Mouse (Mus musculus): ENCODE measurements at regions not wholly inside any gene's neighbourhood (a gene's known extent, or its start where the extent isn't known, plus 50 kb on each side); places are given as distances from the start of the nearest gene placed in this dataset.

DNA sequence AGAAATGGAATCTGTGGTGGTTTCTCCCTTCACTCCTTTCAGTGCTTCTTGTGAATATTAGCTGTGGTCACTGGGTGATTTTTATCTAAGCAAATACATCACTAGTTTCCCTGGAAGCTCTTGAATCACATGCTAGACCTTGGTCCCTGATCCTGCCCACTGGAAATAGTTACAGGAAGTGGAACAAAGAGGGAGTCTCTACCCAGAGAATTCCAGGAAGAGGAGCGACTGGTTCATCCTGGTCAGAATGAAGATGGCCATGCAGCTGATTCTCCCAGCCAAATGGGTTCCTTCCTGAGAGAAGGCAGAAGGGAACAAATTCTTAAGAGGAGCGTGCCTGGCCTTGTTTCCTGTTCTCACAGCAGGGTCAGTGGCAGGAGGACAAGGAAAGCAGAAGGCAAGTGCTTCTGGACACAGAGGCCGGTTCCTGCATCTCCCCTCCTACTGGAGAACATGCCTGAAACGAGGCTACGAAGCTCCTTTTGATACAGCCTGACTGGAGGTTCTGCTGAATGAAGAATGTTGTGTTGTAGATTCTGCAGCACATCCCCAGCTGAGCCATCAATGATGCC lies 264.8 kb upstream of the Sdk2 start:
- DNase-seq, result no peak
- 34% methylated on average over 5 of the region's 5 CpGs for WGBS
- H3K4me1 ChIP-seq (ENCODE audit: control insufficient read depth, insufficient read depth, low read length), result peaks cover 2% of the 10 kb centered on the region; the same call in 1 of the 2 replicates

DNA sequence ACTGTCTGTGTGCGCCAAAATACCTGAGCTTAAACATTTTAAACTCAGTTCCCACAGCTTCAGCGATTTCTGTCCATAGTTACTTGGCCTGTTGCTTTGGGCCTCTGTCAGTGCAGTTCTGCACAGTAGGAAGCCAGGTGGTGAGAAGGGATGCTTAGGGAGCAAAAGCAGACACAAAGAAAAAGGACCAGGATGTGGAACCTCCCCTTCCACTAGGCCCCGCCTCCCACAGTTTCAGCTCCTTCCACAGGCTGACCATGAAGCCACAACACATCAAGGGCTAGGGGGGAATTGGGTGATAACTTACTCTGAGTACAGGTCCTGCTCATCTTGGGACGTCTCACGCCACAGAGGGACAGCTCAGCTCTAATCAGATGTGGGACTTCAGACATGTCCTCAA lies 263.5 kb upstream of the Sdk2 start:
- Histone ChIP-seq H3K4me3 (replicated peaks; ENCODE audit: extremely low read depth, low read depth, low read length) (no peak overlapping the region), H3K4me1 (ENCODE audit: control insufficient read depth, insufficient read depth, low read length) (no peaks in the 10 kb centered on the region; the same call in 1 of the 2 replicates)
- DNase-seq, result no peak
- 91% methylated on average over 5 of the region's 5 CpGs for WGBS
- TF ChIP-seq CTCF (IDR thresholded peaks at IDR 0.05; ENCODE audit: insufficient read depth, low read length), result no peak
- no peak for TF ChIP-seq POLR2A (IDR thresholded peaks at IDR 0.05; ENCODE audit: borderline replicate concordance, extremely low read depth, low read depth, low read length)

More for the DNA sequence above, 264.8 kb upstream of the Sdk2 start:
- TF ChIP-seq CTCF (IDR thresholded peaks at IDR 0.05; ENCODE audit: insufficient read depth, low read length), result no peak
- no peak for TF ChIP-seq POLR2A (IDR thresholded peaks at IDR 0.05; ENCODE audit: borderline replicate concordance, extremely low read depth, low read depth, low read length)
- H3K4me3 ChIP-seq (replicated peaks; ENCODE audit: extremely low read depth, low read depth, low read length), result no peak overlapping the region

DNA sequence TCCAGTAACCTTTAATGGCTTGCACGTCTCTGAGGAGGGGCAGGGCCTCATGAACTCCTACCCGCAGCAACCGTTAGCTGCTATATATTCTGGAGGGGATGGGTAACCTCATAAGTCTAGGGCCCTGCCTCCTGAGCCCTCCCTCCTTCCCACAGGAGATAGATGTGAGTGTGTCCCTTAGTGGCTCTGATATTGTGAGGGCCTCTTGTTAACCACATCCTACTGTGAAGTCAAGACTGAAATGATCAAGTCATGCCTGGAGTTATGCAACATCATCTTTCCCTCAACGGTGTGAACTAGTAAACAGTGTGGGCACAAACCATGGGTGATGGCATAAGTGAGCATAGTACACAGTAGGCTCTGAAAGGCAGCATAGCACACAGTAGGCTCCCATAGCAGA lies 255.8 kb upstream of the Sdk2 start:
- Histone ChIP-seq H3K4me3 (replicated peaks; ENCODE audit: extremely low read depth, low read depth, low read length) (no peak overlapping the region), H3K4me1 (ENCODE audit: control insufficient read depth, insufficient read depth, low read length) (no peaks in the 10 kb centered on the region)
- DNase-seq, result no peak
- WGBS, result 81% methylated on average over 4 of the region's 4 CpGs
- no peak for TF ChIP-seq POLR2A (IDR thresholded peaks at IDR 0.05; ENCODE audit: borderline replicate concordance, extremely low read depth, low read depth, low read length)

DNA sequence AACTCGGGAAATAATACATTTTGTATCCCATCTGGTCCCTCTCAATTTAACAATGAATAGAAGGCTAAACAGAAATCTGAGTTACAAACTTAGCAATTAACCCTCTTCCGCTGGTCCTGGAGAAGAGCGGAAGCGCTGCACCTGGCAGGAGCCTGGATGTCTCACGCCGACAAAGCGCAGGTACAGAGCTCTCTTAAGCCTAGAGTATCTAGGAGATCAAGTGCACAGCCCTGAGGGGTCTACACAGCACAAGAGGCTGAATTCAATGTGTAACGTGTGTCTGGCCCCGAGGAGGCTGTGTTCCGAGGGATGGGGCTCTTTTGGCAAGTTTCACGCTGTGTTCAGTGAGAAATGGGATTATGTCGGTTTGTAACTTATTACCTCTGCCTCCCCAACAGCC lies 255.1 kb upstream of the Sdk2 start:
- Histone ChIP-seq H3K4me1 (ENCODE audit: control insufficient read depth, insufficient read depth, low read length) (no peaks in the 10 kb centered on the region), H3K4me3 (replicated peaks; ENCODE audit: extremely low read depth, low read depth, low read length) (no peak overlapping the region)
- TF ChIP-seq CTCF (IDR thresholded peaks at IDR 0.05; ENCODE audit: insufficient read depth, low read length) (no peak), POLR2A (IDR thresholded peaks at IDR 0.05; ENCODE audit: borderline replicate concordance, extremely low read depth, low read depth, low read length) (no peak)
- 78% methylated on average over 12 of the region's 12 CpGs for WGBS
- no peak for DNase-seq

DNA sequence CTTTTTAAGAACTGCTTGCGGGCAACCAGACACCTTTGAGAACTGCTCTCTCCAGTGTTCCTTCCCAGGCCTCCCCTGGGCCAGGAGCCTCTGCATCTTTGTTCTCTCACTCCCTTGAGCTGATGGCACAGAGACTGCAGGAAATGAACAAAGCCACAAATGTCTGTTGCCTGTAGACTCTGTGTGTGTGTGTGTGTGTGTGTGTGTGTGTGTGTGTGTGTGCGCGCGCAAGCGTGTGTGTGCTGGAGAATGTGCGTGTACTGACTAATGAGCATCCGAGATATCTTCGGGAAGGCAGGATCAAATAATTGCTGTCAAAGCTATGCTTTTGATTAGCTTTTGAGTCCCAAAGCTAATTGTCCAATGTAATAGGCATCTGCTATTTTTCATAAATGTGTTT lies 254.7 kb upstream of the Sdk2 start:
- TF ChIP-seq CTCF (IDR thresholded peaks at IDR 0.05; ENCODE audit: insufficient read depth, low read length) (no peak), POLR2A (IDR thresholded peaks at IDR 0.05; ENCODE audit: borderline replicate concordance, extremely low read depth, low read depth, low read length) (no peak)
- DNase-seq, result no peak
- Histone ChIP-seq H3K4me1 (ENCODE audit: control insufficient read depth, insufficient read depth, low read length) (no peaks in the 10 kb centered on the region), H3K4me3 (replicated peaks; ENCODE audit: extremely low read depth, low read depth, low read length) (no peak overlapping the region)
- WGBS, result 84% methylated on average over 8 of the region's 8 CpGs

DNA sequence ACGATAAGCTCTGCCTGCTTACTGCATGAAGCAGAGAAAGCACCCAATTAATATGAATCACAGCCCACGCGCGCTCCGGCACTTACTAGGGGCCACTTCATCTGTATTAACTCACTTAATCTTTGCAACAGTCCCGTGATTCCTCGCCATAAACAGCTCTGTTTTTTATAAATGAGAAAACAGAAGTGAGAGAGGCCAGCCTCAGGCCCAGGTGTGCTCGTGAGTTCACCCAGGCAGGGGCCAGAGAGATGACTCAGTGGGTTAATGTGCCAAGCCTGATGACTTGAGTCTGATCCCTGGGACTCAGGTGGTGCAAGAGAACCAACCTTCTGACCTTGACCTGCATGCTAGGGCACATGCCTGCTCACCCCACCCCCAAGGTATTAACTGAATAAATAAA lies 248.4 kb upstream of the Sdk2 start:
- DNase-seq, result no peak
- Histone ChIP-seq H3K4me3 (replicated peaks; ENCODE audit: extremely low read depth, low read depth, low read length) (no peak overlapping the region), H3K4me1 (ENCODE audit: control insufficient read depth, insufficient read depth, low read length) (no peaks in the 10 kb centered on the region)
- TF ChIP-seq CTCF (IDR thresholded peaks at IDR 0.05; ENCODE audit: insufficient read depth, low read length) (no peak), POLR2A (IDR thresholded peaks at IDR 0.05; ENCODE audit: borderline replicate concordance, extremely low read depth, low read depth, low read length) (no peak)
- WGBS, result 76% methylated on average over 8 of the region's 8 CpGs

DNA sequence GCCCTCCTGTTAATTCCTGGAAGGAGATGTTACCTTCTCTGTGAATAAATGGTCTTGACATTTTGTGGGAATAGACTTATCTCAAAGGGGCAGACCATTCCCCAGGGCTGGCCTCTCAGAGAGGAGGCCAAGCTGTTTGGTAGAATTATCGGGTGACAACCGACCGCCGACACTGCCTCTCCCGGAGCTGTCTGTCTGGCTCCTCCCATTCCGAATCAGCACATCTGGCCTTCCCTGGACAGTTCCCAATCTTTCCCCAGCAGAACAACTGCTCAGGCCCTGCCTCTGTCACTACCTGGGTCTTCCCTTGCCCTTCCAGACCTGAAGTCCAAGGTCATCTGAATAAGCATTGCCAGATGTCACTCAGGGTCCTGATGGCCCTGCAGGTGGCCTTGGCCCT lies 246.8 kb upstream of the Sdk2 start:
- Histone ChIP-seq H3K4me1 (ENCODE audit: control insufficient read depth, insufficient read depth, low read length) (no peaks in the 10 kb centered on the region), H3K4me3 (replicated peaks; ENCODE audit: extremely low read depth, low read depth, low read length) (no peak overlapping the region)
- no peak for DNase-seq
- whole genome bisulfite sequencing, result 47% methylated on average over 6 of the region's 6 CpGs
- TF ChIP-seq POLR2A (IDR thresholded peaks at IDR 0.05; ENCODE audit: borderline replicate concordance, extremely low read depth, low read depth, low read length), result no peak
- no peak for TF ChIP-seq CTCF (IDR thresholded peaks at IDR 0.05; ENCODE audit: insufficient read depth, low read length)

DNA sequence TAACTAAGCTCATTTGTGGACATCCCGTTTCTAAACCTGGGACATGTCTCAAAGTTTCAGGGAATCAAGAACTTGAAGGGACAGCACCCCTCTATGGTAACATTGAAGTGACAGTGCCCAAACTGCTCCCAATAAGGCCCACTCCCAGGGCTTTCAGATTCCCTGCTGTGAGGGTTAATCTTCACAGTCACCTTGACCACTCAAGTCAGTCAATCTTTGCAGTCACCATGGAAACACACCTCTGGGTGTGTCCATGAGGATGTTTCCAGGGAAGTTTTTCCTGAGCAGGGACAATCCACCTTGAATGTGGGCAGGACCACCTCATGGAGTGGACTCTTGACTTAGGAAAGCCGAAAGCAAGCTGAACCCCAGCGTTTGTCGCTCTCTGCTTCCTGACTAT lies 244.8 kb upstream of the Sdk2 start:
- 62% methylated on average over 4 of the region's 4 CpGs for WGBS
- DNase-seq, result no peak
- Histone ChIP-seq H3K4me3 (replicated peaks; ENCODE audit: extremely low read depth, low read depth, low read length) (no peak overlapping the region), H3K4me1 (ENCODE audit: control insufficient read depth, insufficient read depth, low read length) (no peaks in the 10 kb centered on the region)
- TF ChIP-seq POLR2A (IDR thresholded peaks at IDR 0.05; ENCODE audit: borderline replicate concordance, extremely low read depth, low read depth, low read length), result no peak
- no peak for TF ChIP-seq CTCF (IDR thresholded peaks at IDR 0.05; ENCODE audit: insufficient read depth, low read length)

DNA sequence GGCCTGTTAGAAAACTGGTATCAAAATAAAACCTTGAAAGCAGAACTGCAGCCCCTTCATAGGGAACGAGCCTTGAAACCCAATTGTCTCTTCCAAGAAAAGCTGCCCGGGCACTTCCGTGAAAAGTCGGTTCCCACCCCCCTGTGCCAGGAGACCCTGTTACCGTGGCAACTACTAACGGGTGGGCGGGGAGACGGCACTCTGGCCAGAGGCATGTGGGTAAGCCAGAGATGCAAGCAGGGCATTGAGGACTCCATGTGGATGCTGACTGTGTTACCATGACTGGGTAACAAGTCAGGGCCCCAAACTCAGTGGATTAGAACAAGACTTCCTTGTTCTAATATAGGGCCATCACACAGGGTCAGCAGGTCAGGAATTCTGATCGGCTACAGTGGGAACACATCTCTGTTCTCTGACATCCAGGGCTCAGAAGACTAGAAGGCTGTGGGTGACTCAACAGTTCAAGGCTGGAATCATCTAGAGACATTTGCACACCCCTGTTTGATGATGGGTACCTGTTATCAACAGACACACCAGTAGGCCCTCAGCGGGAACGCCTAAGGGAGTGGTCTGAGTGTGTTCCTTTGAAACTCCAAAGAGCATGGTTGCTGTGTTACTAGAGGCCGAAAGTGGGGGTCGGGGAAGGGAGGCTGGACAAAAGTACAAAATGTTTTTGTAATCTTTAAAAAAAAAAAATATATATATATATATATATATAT lies 236.9 kb upstream of the Sdk2 start:
- Histone ChIP-seq H3K4me3 (replicated peaks; ENCODE audit: extremely low read depth, low read depth, low read length) (no peak overlapping the region), H3K4me1 (ENCODE audit: control insufficient read depth, insufficient read depth, low read length) (no peaks in the 10 kb centered on the region)
- no peak for DNase-seq
- 60% methylated on average over 13 of the region's 13 CpGs for WGBS
- TF ChIP-seq POLR2A (IDR thresholded peaks at IDR 0.05; ENCODE audit: borderline replicate concordance, extremely low read depth, low read depth, low read length) (no peak), CTCF (IDR thresholded peaks at IDR 0.05; ENCODE audit: insufficient read depth, low read length) (no peak)

DNA sequence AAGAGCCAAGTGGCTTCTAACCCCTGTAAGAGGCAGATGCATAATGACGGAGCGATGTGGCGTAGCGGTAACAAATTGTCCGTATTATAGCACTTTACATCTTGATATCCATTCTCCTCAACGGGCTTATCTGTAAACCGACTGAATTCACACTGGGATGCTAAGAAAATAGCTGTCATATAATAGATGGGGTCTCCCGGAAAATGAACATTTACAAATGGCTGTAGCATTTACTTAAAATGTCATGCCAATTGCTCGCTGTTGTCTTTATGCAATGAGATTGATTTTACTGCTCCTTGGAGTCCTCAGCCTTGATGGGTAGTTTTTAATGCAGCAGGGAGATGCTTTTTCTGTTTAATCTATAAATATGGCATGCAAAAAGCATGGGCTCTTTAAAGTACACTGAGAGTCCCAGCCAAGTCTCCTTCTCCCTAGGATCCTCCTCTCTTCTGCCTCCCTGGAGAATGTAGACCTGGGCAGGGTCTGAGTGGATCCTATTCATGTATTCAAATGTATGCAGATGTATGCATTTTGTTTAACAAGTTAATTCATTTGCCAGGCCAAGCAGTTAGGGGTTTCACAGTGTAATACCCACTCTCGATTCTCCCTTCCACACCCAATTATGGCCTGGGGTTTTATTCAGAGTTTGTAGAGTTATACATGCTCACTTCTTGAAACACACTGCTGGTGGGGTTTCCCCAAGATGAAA lies 233.9 kb upstream of the Sdk2 start:
- DNase-seq, result no peak
- WGBS, result 80% methylated on average over 10 of the region's 10 CpGs
- H3K4me1 ChIP-seq (ENCODE audit: control insufficient read depth, insufficient read depth, low read length), result no peaks in the 10 kb centered on the region
- TF ChIP-seq POLR2A (IDR thresholded peaks at IDR 0.05; ENCODE audit: borderline replicate concordance, extremely low read depth, low read depth, low read length), result no peak
- TF ChIP-seq CTCF (IDR thresholded peaks at IDR 0.05; ENCODE audit: insufficient read depth, low read length), result no peak
- no peak overlapping the region for H3K4me3 ChIP-seq (replicated peaks; ENCODE audit: extremely low read depth, low read depth, low read length)

All from lung, adult 2 months (tissue).